Mouse (Mus musculus) limb, embryonic 12.5 days (tissue): ENCODE measurements at regions not wholly inside any gene's neighbourhood (a gene's known extent, or its start where the extent isn't known, plus 50 kb on each side); places are given as distances from the start of the nearest gene placed in this dataset.

Experiments used
- ATAC-seq: fragments of 200-750 bp; cut with Nextera tagmentation; 2 replicates; pipeline ENCODE4 v1.8.0; 2017; ENCODE audit warnings: low read depth, moderate TSS enrichment; ENCODE audit not compliant: insufficient number of reproducible peaks, insufficient read depth, low FRiP score, low TSS enrichment
- H3K27ac ChIP-seq: fragments of 300-500 bp; sonication (generic); 2 replicates; pipeline ENCODE4 v1.5.1; 2016; ENCODE audit warnings: mild to moderate bottlenecking, moderate library complexity
- H3K27me3 ChIP-seq: fragments of 300-500 bp; sonication (generic); 2 replicates; pipeline ENCODE4 v1.6.1; 2016; ENCODE audit warnings: mild to moderate bottlenecking, moderate library complexity
- H3K36me3 ChIP-seq: fragments of 300-500 bp; sonication (generic); 2 replicates; pipeline ENCODE4 v1.6.1; 2016; ENCODE audit warnings: mild to moderate bottlenecking, moderate library complexity
- H3K4me1 ChIP-seq: fragments of 300-500 bp; sonication (generic); replicated peaks from 2 replicates; pipeline ENCODE4 v1.6.1; 2016
- H3K4me2 ChIP-seq: fragments of 300-500 bp; sonication (generic); 2 replicates; pipeline ENCODE4 v1.6.1; 2016; ENCODE audit warnings: mild to moderate bottlenecking, moderate library complexity
- H3K4me3 ChIP-seq: fragments of 300-500 bp; sonication (generic); replicated peaks from 2 replicates; pipeline ENCODE4 v1.5.1; 2016; ENCODE audit warnings: mild to moderate bottlenecking
- H3K9ac ChIP-seq: fragments of 300-500 bp; sonication (generic); replicated peaks from 2 replicates; pipeline ENCODE4 v1.6.1; 2016; ENCODE audit warnings: mild to moderate bottlenecking, moderate library complexity
- H3K9me3 ChIP-seq: fragments of 300-500 bp; sonication (generic); 2 replicates; pipeline ENCODE4 v1.6.1; 2016; ENCODE audit warnings: mild to moderate bottlenecking, moderate library complexity
- WGBS: fragments of 180-500 bp; shearing (Covaris S2); methylation state at CpG from one replicate; pipeline ENCODE4 v1.1.7; 2016; 5-methylcytosine and 5-hydroxymethylcytosine counted together

GRCm38 (mm10) chr10:109517664-109518063, 506.9 kb upstream of the Syt1 start:
- no peak overlapping the region for H3K4me3 ChIP-seq
- no peak overlapping the region for H3K27ac ChIP-seq
- no peak overlapping the region for H3K4me2 ChIP-seq
- H3K4me1 ChIP-seq = no peaks in the 10 kb centered on the region
- no peaks in the 10 kb centered on the region for H3K27me3 ChIP-seq
- no peak overlapping the region for H3K9ac ChIP-seq
- no peaks in the 10 kb centered on the region for H3K36me3 ChIP-seq
- H3K9me3 ChIP-seq = no peaks in the 10 kb centered on the region
- WGBS = 93% methylated on average over 1 of the region's 1 CpGs
- ATAC-seq = no peak

GRCm38 (mm10) chr10:109515225-109515624, 504.4 kb upstream of the Syt1 start:
- H3K9ac ChIP-seq = no peak overlapping the region
- ATAC-seq = no peak
- H3K27ac ChIP-seq = no peak overlapping the region
- no peaks in the 10 kb centered on the region for H3K9me3 ChIP-seq
- WGBS = 89% methylated on average over 3 of the region's 3 CpGs
- H3K36me3 ChIP-seq = no peaks in the 10 kb centered on the region
- no peaks in the 10 kb centered on the region for H3K27me3 ChIP-seq
- no peak overlapping the region for H3K4me2 ChIP-seq
- no peak overlapping the region for H3K4me3 ChIP-seq
- H3K4me1 ChIP-seq = no peaks in the 10 kb centered on the region

- Histone ChIP-seq H3K36me3 (no peaks in the 10 kb centered on the region), H3K4me2 (no peak overlapping the region), H3K9ac (no peak overlapping the region), H3K27ac (no peak overlapping the region), H3K4me1 (no peaks in the 10 kb centered on the region), H3K4me3 (no peak overlapping the region), H3K27me3 (no peaks in the 10 kb centered on the region), H3K9me3 (no peaks in the 10 kb centered on the region)
- WGBS = 70% methylated on average over 1 of the region's 1 CpGs
- ATAC-seq = no peak
Observed at GRCm38 (mm10) chr10:109510917-109511715, 500.3 kb upstream of the Syt1 start.

GRCm38 (mm10) chr10:109508553-109508952, 497.8 kb upstream of the Syt1 start:
- 81% methylated on average over 1 of the region's 1 CpGs for WGBS
- H3K36me3 ChIP-seq = no peaks in the 10 kb centered on the region
- no peaks in the 10 kb centered on the region for H3K27me3 ChIP-seq
- no peaks in the 10 kb centered on the region for H3K4me1 ChIP-seq
- no peak overlapping the region for H3K27ac ChIP-seq
- no peak overlapping the region for H3K9ac ChIP-seq
- ATAC-seq = no peak
- H3K9me3 ChIP-seq = no peaks in the 10 kb centered on the region
- no peak overlapping the region for H3K4me2 ChIP-seq
- no peak overlapping the region for H3K4me3 ChIP-seq

- Histone ChIP-seq H3K27me3 (no peaks in the 10 kb centered on the region), H3K4me3 (no peak overlapping the region), H3K9ac (no peak overlapping the region), H3K27ac (no peak overlapping the region), H3K4me2 (no peak overlapping the region), H3K36me3 (no peaks in the 10 kb centered on the region), H3K4me1 (no peaks in the 10 kb centered on the region), H3K9me3 (no peaks in the 10 kb centered on the region)
- ATAC-seq = no peak
- WGBS = 74% methylated on average over 3 of the region's 3 CpGs
Observed at GRCm38 (mm10) chr10:109507228-109507627, 496.4 kb upstream of the Syt1 start.

GRCm38 (mm10) chr10:109504683-109505082, 493.9 kb upstream of the Syt1 start:
- no peaks in the 10 kb centered on the region for H3K4me1 ChIP-seq
- no peak overlapping the region for H3K27ac ChIP-seq
- H3K9ac ChIP-seq = no peak overlapping the region
- no peak overlapping the region for H3K4me2 ChIP-seq
- no peaks in the 10 kb centered on the region for H3K36me3 ChIP-seq
- H3K9me3 ChIP-seq = no peaks in the 10 kb centered on the region
- H3K4me3 ChIP-seq = no peak overlapping the region
- no peaks in the 10 kb centered on the region for H3K27me3 ChIP-seq
- no peak for ATAC-seq
- WGBS = 55% methylated on average over 4 of the region's 4 CpGs

GRCm38 (mm10) chr10:109500861-109501260, 490.1 kb upstream of the Syt1 start:
- H3K4me2 ChIP-seq = no peak overlapping the region
- no peaks in the 10 kb centered on the region for H3K27me3 ChIP-seq
- no peaks in the 10 kb centered on the region for H3K36me3 ChIP-seq
- H3K4me3 ChIP-seq = no peak overlapping the region
- no peak overlapping the region for H3K9ac ChIP-seq
- ATAC-seq = no peak
- H3K9me3 ChIP-seq = no peaks in the 10 kb centered on the region
- no peaks in the 10 kb centered on the region for H3K4me1 ChIP-seq
- H3K27ac ChIP-seq = no peak overlapping the region

GRCm38 (mm10) chr10:109498301-109498700, 487.5 kb upstream of the Syt1 start:
- Histone ChIP-seq H3K4me3 (no peak overlapping the region), H3K27me3 (no peaks in the 10 kb centered on the region), H3K4me2 (no peak overlapping the region), H3K9me3 (no peaks in the 10 kb centered on the region), H3K27ac (no peak overlapping the region), H3K4me1 (no peaks in the 10 kb centered on the region), H3K9ac (no peak overlapping the region), H3K36me3 (no peaks in the 10 kb centered on the region)
- WGBS = 70% methylated on average over 3 of the region's 3 CpGs
- no peak for ATAC-seq

- peak; percentile 47; the same call in 1 of the 2 replicates for ATAC-seq
- Histone ChIP-seq H3K36me3 (no peaks in the 10 kb centered on the region), H3K4me2 (no peak overlapping the region), H3K4me3 (no peak overlapping the region), H3K27ac (no peak overlapping the region), H3K4me1 (no peaks in the 10 kb centered on the region), H3K9me3 (no peaks in the 10 kb centered on the region), H3K9ac (no peak overlapping the region), H3K27me3 (no peaks in the 10 kb centered on the region)
- 80% methylated on average over 10 of the region's 10 CpGs for WGBS
Observed at GRCm38 (mm10) chr10:109496161-109496560, 485.4 kb upstream of the Syt1 start.

GRCm38 (mm10) chr10:109490765-109491164, 480.0 kb upstream of the Syt1 start:
- ATAC-seq = no peak

GRCm38 (mm10) chr10:109488000-109488399, 477.2 kb upstream of the Syt1 start:
- no peaks in the 10 kb centered on the region for H3K4me1 ChIP-seq
- no peak overlapping the region for H3K9ac ChIP-seq
- no peaks in the 10 kb centered on the region for H3K36me3 ChIP-seq
- no peak for ATAC-seq
- H3K4me3 ChIP-seq = no peak overlapping the region
- H3K9me3 ChIP-seq = no peaks in the 10 kb centered on the region
- 98% methylated on average over 1 of the region's 1 CpGs for WGBS
- H3K27ac ChIP-seq = no peak overlapping the region
- no peak overlapping the region for H3K4me2 ChIP-seq
- no peaks in the 10 kb centered on the region for H3K27me3 ChIP-seq

More at GRCm38 (mm10) chr10:109490765-109491164, 480.0 kb upstream of the Syt1 start:
- Histone ChIP-seq H3K9me3 (no peaks in the 10 kb centered on the region), H3K27ac (no peak overlapping the region), H3K4me3 (no peak overlapping the region), H3K9ac (no peak overlapping the region), H3K4me2 (no peak overlapping the region), H3K4me1 (no peaks in the 10 kb centered on the region), H3K27me3 (no peaks in the 10 kb centered on the region), H3K36me3 (no peaks in the 10 kb centered on the region)
- 91% methylated on average over 4 of the region's 4 CpGs for WGBS
